Mouse (Mus musculus): ENCODE results near the gene Klk6.

GRCm38 (mm10) chr7:43841701-43842100 lies 17.4 kb downstream of the Klk6 start, which contains the start of gene Klk5:
- TF ChIP-seq EP300 (IDR thresholded peaks at IDR 0.05), result no peak
- no peak for TF ChIP-seq CTCF (IDR thresholded peaks at IDR 0.05)
